Mouse (Mus musculus) heart, embryonic 14.5 days (tissue): ENCODE measurements at regions not wholly inside any gene's neighbourhood (a gene's known extent, or its start where the extent isn't known, plus 50 kb on each side); places are given as distances from the start of the nearest gene placed in this dataset.

ENCODE experiments used
- ATAC-seq: fragments of 200-750 bp; cut with Nextera tagmentation; 2 replicates; pipeline ENCODE4 v1.8.0; 2017; ENCODE audit warnings: low read depth, moderate TSS enrichment; ENCODE audit not compliant: insufficient number of reproducible peaks, insufficient read depth, low FRiP score
- H3K27ac ChIP-seq, 2 experiments: fragments of 200-500 bp in 1 of 2; fragments of 300-500 bp in 1 of 2; sonication (generic) in 1 of 2; replicated peaks in 1 of 2; 2 replicates each; pipeline ENCODE4 v1.5.1; 2012 to 2014; ENCODE audit warnings: low read depth in 2 of 2, low read length in 2 of 2, control low read depth in 1 of 2, mild to moderate bottlenecking in 1 of 2, mixed read lengths in 1 of 2; ENCODE audit not compliant: control insufficient read depth in 1 of 2, insufficient read depth in 1 of 2
- H3K27me3 ChIP-seq: fragments of 300-500 bp; sonication (generic); 2 replicates; pipeline ENCODE4 v1.6.1; 2014; ENCODE audit warnings: mild to moderate bottlenecking, low read length, control low read depth; ENCODE audit not compliant: control insufficient read depth, insufficient read depth
- H3K36me3 ChIP-seq: fragments of 300-500 bp; sonication (generic); 2 replicates; pipeline ENCODE4 v1.6.1; 2014; ENCODE audit warnings: mild to moderate bottlenecking, control low read depth, low read length, mixed read lengths; ENCODE audit not compliant: control insufficient read depth, insufficient read depth
- H3K4me1 ChIP-seq, 2 experiments: fragments of 200-500 bp in 1 of 2; fragments of 300-500 bp in 1 of 2; sonication (generic) in 1 of 2; 2 replicates each; pipeline ENCODE4 v1.6.1; 2012 to 2014; ENCODE audit warnings: low read length in 2 of 2, control low read depth in 1 of 2, mixed read lengths in 1 of 2; ENCODE audit not compliant: control insufficient read depth in 2 of 2, insufficient read depth in 2 of 2
- H3K4me2 ChIP-seq: fragments of 300-500 bp; sonication (generic); 2 replicates; pipeline ENCODE4 v1.6.1; 2014; ENCODE audit warnings: mild to moderate bottlenecking, low read length
- H3K4me3 ChIP-seq, 2 experiments: fragments of 200-500 bp in 1 of 2; fragments of 300-500 bp in 1 of 2; sonication (generic) in 1 of 2; 2 replicates each; pipeline ENCODE4 v1.5.1; 2012 to 2014; ENCODE audit warnings: low read length in 2 of 2, mild to moderate bottlenecking in 2 of 2, control low read depth in 1 of 2, low read depth in 1 of 2, moderate library complexity in 1 of 2; ENCODE audit not compliant: control insufficient read depth in 1 of 2, insufficient read depth in 1 of 2
- H3K9ac ChIP-seq: fragments of 300-500 bp; sonication (generic); 2 replicates; pipeline ENCODE4 v1.6.1; 2014; ENCODE audit warnings: mild to moderate bottlenecking, low read length
- H3K9me3 ChIP-seq: fragments of 300-500 bp; sonication (generic); 2 replicates; pipeline ENCODE4 v1.6.1; 2016; ENCODE audit warnings: low read length, control low read depth; ENCODE audit not compliant: control insufficient read depth
- WGBS: fragments of 180-500 bp; shearing (Covaris S2); extraction: QIAGEN DNeasy Blood & Tissue Kit; methylation state at CpG from one replicate; pipeline ENCODE4 v1.1.7; 2014; 5-methylcytosine and 5-hydroxymethylcytosine counted together

DNA sequence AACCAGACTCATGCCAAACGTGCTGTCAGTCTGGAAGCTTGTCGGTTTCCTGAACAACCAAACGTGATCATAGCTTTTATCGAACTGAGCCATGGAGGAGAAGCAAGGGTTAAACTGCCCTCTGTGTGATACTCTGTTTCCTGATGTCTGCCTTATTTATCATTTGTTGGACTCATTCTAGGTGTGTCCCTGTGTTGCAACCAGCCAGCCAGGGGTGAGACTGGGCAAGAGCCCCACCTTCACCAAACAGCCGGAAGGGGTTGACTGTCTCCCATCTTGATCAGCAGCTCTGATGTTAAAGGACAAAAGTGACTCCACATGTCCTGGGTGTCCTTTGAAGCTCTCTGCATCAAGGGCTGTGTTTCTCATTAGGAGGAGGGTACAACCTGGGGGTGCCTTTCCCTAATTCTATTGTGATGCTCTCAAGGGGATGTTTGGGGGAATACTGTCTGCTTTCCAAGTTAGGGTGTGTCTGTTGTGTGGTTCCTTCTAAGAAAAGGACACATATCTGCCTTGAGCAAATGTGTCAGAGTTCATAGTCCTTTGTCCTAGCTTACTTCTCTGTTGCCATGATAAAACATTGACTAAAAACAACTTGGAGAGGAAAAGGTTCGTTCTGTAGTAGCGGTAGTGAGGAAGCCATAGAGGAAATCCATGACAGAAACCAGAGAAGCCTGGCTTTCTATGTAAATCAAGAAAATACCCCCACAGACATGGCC, 67.0 kb upstream of the Rbm19 start:
- no peaks in the 10 kb centered on the region for H3K9me3 ChIP-seq
- no peak for ATAC-seq
- H3K9ac ChIP-seq, result no peak overlapping the region
- WGBS, result 81% methylated on average over 7 of the region's 7 CpGs
- no peak overlapping the region for H3K4me3 ChIP-seq
- H3K4me1 ChIP-seq, result no peaks in the 10 kb centered on the region
- no peaks in the 10 kb centered on the region for H3K36me3 ChIP-seq
- H3K4me2 ChIP-seq, result no peak overlapping the region
- H3K27me3 ChIP-seq, result no peaks in the 10 kb centered on the region
- H3K27ac ChIP-seq, result no peak overlapping the region

DNA sequence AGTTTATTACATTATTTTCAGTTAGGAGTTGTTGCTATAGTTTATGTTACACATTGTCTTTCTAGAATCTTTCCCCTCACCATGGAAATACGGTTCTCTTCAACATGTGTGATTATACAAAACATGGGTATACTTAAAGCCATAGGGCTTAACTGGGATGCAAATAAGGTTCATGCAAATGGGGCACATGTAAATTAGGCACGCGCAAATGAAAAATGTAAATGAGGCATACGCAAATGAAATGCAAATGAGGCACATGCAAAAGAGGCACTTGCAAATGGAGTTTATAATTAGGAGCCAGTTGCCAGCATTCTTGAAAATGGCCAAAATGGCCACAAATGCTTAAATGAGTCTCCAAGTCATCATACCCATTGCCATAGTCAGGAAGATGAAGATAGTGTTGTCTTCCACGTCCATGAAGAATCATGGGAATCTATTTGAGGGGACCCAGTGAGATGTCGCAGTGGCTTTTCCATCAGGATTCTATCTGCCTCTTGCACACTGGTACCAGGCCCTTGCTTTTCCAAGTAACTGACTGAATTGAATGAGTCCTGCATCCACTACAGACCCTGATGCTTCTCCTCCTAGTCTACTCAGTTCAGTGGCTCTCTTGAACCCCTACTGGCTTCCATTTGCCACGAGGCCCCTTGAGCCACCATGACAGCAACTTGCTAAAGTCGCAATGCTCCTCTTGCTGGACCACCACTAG, 65.4 kb upstream of the Rbm19 start:
- Histone ChIP-seq H3K36me3 (no peaks in the 10 kb centered on the region), H3K4me2 (no peak overlapping the region), H3K27ac (no peak overlapping the region), H3K9me3 (no peaks in the 10 kb centered on the region), H3K4me3 (no peak overlapping the region), H3K9ac (no peak overlapping the region), H3K27me3 (no peaks in the 10 kb centered on the region), H3K4me1 (no peaks in the 10 kb centered on the region)
- no peak for ATAC-seq
- 84% methylated on average over 8 of the region's 8 CpGs for WGBS

DNA sequence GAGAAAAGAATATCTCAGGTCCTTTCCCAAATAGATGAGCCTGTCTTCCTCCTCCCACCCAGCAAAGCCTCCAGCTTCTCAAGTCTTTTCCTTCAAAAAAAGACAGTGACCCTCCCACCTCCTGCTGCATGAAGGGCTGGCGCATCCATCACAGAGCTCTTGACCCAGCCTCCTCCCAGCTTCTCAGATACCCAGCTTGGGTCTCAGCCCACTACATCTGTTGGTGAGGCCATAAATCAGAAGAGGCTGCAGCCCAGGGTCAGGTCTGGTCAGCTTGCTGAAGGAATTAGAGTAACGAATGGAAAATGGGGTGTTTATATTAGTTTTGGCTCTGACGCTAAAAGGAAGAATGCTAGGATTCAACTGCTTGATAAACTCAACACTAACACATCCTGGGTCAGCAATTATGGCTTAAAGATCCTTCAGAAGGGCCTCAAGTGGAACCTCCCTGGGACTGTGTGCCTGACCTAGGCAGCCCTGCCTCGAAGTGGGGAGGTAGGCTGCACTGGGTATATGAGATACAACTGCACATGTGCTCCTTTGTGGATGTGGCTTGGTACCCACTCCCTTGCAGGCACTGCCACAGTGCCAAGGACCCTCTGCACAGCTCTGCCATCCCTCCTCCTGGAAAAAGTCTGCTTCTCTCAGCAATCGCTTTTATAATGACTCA, 61.6 kb upstream of the Rbm19 start:
- no peak overlapping the region for H3K4me2 ChIP-seq
- no peaks in the 10 kb centered on the region for H3K36me3 ChIP-seq
- no peaks in the 10 kb centered on the region for H3K27me3 ChIP-seq
- H3K9me3 ChIP-seq, result no peaks in the 10 kb centered on the region
- no peaks in the 10 kb centered on the region for H3K4me1 ChIP-seq
- H3K27ac ChIP-seq, result no peak overlapping the region
- no peak overlapping the region for H3K4me3 ChIP-seq
- WGBS, result 67% methylated on average over 5 of the region's 5 CpGs
- no peak for ATAC-seq
- H3K9ac ChIP-seq, result no peak overlapping the region
